Mouse (Mus musculus) lung, postnatal 0 days (tissue): ENCODE results near the gene 1700019D03Rik.

Experiments
- CTCF ChIP-seq: IDR thresholded peaks from 2 replicates; pipeline ENCODE4 v1.5.1; 2016; ENCODE audit warnings: antibody characterized with exemption, mild to moderate bottlenecking
- EP300 ChIP-seq: IDR thresholded peaks from 2 replicates; pipeline ENCODE4 v1.6.1; 2016; ENCODE audit warnings: antibody characterized with exemption, mild to moderate bottlenecking, control low read depth

- TF ChIP-seq CTCF (no peak), EP300 (no peak)
These were observed 42.1 kb upstream of the 1700019D03Rik start for GRCm38 (mm10) chr1:53061871-53062608.
